Mouse (Mus musculus) C2C12 (cell line): ENCODE data around the gene Lax1. TPM values are rescaled to one million over a fixed set of nuclear protein-coding genes. Genes with fewer than 3 reads are reported as not detected.

Source experiments
- H3K27me3 ChIP-seq: one replicate; pipeline ENCODE4 v1.6.1; 2011; ENCODE audit not compliant: control insufficient read depth, insufficient read depth, insufficient read length
- H3K36me3 ChIP-seq: one replicate; pipeline ENCODE4 v1.6.1; 2011; ENCODE audit not compliant: control insufficient read depth, insufficient read depth
- H3K4me3 ChIP-seq: one replicate; pipeline ENCODE4 v1.5.1; 2011; ENCODE audit warnings: mild to moderate bottlenecking, control low read depth; ENCODE audit not compliant: poor library complexity, insufficient read depth, severe bottlenecking
- H3K79me2 ChIP-seq: one replicate; pipeline ENCODE4 v1.6.1; 2011; ENCODE audit not compliant: control insufficient read depth, insufficient read depth
- H3K79me3 ChIP-seq: one replicate; pipeline ENCODE4 v1.6.1; 2011; ENCODE audit warnings: low read depth, control low read depth
- H3ac ChIP-seq: one replicate; pipeline ENCODE3; 2011; ENCODE audit warnings: low read depth; ENCODE audit not compliant: control insufficient read depth, insufficient read length
- CEBPB ChIP-seq: IDR thresholded peaks from one replicate; pipeline ENCODE4 v1.6.1; 2011; ENCODE audit warnings: low read depth, mild to moderate bottlenecking, control low read depth, moderate library complexity
- CTCF ChIP-seq: IDR thresholded peaks from one replicate; pipeline ENCODE4 v1.5.1; 2011; ENCODE audit not compliant: control insufficient read depth, insufficient read depth, insufficient read length
- FOSL1 ChIP-seq: IDR thresholded peaks from one replicate; pipeline ENCODE4 v1.8.0; 2011; ENCODE audit warnings: mild to moderate bottlenecking, low read length; ENCODE audit not compliant: poor library complexity, insufficient read depth, severe bottlenecking
- MAX ChIP-seq: IDR thresholded peaks from one replicate; pipeline ENCODE4 v1.6.1; 2011; ENCODE audit warnings: mild to moderate bottlenecking, control low read depth
- MYOD1 ChIP-seq: IDR thresholded peaks from one replicate; pipeline ENCODE4 v1.6.1; 2011; ENCODE audit warnings: low read depth; ENCODE audit not compliant: control insufficient read depth, insufficient read length
- MYOG ChIP-seq: IDR thresholded peaks from one replicate; pipeline ENCODE4 v1.6.1; 2011; ENCODE audit not compliant: control insufficient read depth, insufficient read length; ENCODE audit errors: extremely low read depth
- USF1 ChIP-seq: IDR thresholded peaks from one replicate; pipeline ENCODE4 v1.6.1; 2011; ENCODE audit warnings: low read depth, mild to moderate bottlenecking, control low read depth, moderate library complexity
- polyA plus RNA-seq: library from polyadenylated mRNA; unstranded; fragments of >200 nt; fragmentation: generic; extraction: Trizol; gene quantifications from one replicate; pipeline ENCODE4 v1.2.1, GENCODE M21; 2012; ENCODE audit warnings: missing spikeins

The Lax1 gene
- polyA plus RNA-seq, 1 experiment: not detected

- H3K79me2 ChIP-seq: no peaks in the 10 kb centered on the region
- H3K36me3 ChIP-seq: no peaks in the 10 kb centered on the region
- TF ChIP-seq FOSL1 (no peak), MYOD1 (no peak), CTCF (no peak), MAX (no peak), CEBPB (no peak)
- H3K27me3 ChIP-seq: no peaks in the 10 kb centered on the region
- no peak overlapping the region for H3ac ChIP-seq
- H3K79me3 ChIP-seq: no peaks in the 10 kb centered on the region
- H3K4me3 ChIP-seq: no peak overlapping the region
These were observed 5.0 kb upstream of the Lax1 start for GRCm38 (mm10) chr1:133694876-133695275.

GRCm38 (mm10) chr1:133694301-133694700 is 4.4 kb upstream of the Lax1 start:
- no peak overlapping the region for H3K4me3 ChIP-seq
- no peaks in the 10 kb centered on the region for H3K79me2 ChIP-seq
- no peak for TF ChIP-seq USF1
- TF ChIP-seq MYOD1: no peak
- TF ChIP-seq FOSL1: no peak
- no peak for TF ChIP-seq CTCF
- no peak for TF ChIP-seq MYOG
- no peak for TF ChIP-seq CEBPB
- TF ChIP-seq MAX: no peak
- no peaks in the 10 kb centered on the region for H3K27me3 ChIP-seq
- no peaks in the 10 kb centered on the region for H3K36me3 ChIP-seq
- H3K79me3 ChIP-seq: no peaks in the 10 kb centered on the region
- H3ac ChIP-seq: no peak overlapping the region

- H3K4me3 ChIP-seq: no peak overlapping the region
- no peak for TF ChIP-seq CEBPB
- TF ChIP-seq CTCF: no peak
- no peak for TF ChIP-seq MAX
- no peak for TF ChIP-seq USF1
- no peak for TF ChIP-seq FOSL1
- TF ChIP-seq MYOG: no peak
- TF ChIP-seq MYOD1: no peak
These were observed 3.7 kb upstream of the Lax1 start for GRCm38 (mm10) chr1:133693536-133694114.

GRCm38 (mm10) chr1:133692195-133692594 is 2.3 kb upstream of the Lax1 start:
- H3K79me3 ChIP-seq: no peaks in the 10 kb centered on the region
- no peaks in the 10 kb centered on the region for H3K27me3 ChIP-seq
- H3K36me3 ChIP-seq: no peaks in the 10 kb centered on the region
- no peak overlapping the region for H3ac ChIP-seq
- TF ChIP-seq MYOG: no peak
- no peak for TF ChIP-seq MAX
- TF ChIP-seq USF1: no peak
- TF ChIP-seq MYOD1: no peak
- no peak for TF ChIP-seq CTCF
- TF ChIP-seq CEBPB: no peak
- H3K4me3 ChIP-seq: no peak overlapping the region
- H3K79me2 ChIP-seq: no peaks in the 10 kb centered on the region

More at GRCm38 (mm10) chr1:133693536-133694114, 3.7 kb upstream of the Lax1 start:
- Histone ChIP-seq H3K36me3 (no peaks in the 10 kb centered on the region), H3K27me3 (no peaks in the 10 kb centered on the region), H3K79me2 (no peaks in the 10 kb centered on the region), H3ac (no peak overlapping the region), H3K79me3 (no peaks in the 10 kb centered on the region)

- Histone ChIP-seq H3K79me2 (no peaks in the 10 kb centered on the region), H3K4me3 (no peak overlapping the region), H3K36me3 (no peaks in the 10 kb centered on the region), H3ac (no peak overlapping the region), H3K27me3 (no peaks in the 10 kb centered on the region), H3K79me3 (no peaks in the 10 kb centered on the region)
- TF ChIP-seq USF1 (no peak), MYOG (no peak), CTCF (no peak), FOSL1 (no peak), MAX (no peak), CEBPB (no peak), MYOD1 (no peak)
These were observed 1.1 kb upstream of the Lax1 start for GRCm38 (mm10) chr1:133691046-133691445.

- no peaks in the 10 kb centered on the region for H3K79me2 ChIP-seq
These were observed 1.6 kb downstream of the Lax1 start for GRCm38 (mm10) chr1:133688301-133688700.

More at GRCm38 (mm10) chr1:133688301-133688700, 1.6 kb downstream of the Lax1 start:
- H3ac ChIP-seq: no peak overlapping the region
- no peaks in the 10 kb centered on the region for H3K79me3 ChIP-seq
- TF ChIP-seq FOSL1: no peak
- TF ChIP-seq CTCF: no peak
- TF ChIP-seq MYOD1: no peak
- TF ChIP-seq USF1: no peak
- TF ChIP-seq CEBPB: no peak
- no peak for TF ChIP-seq MAX
- TF ChIP-seq MYOG: no peak
- no peak overlapping the region for H3K4me3 ChIP-seq
- no peaks in the 10 kb centered on the region for H3K27me3 ChIP-seq
- no peaks in the 10 kb centered on the region for H3K36me3 ChIP-seq
